Mouse (Mus musculus) liver, embryonic 11.5 days (tissue): ENCODE measurements around the gene Krt18. TPM values are rescaled to one million over a fixed set of nuclear protein-coding genes. Genes with fewer than 3 reads are reported as not detected.

Source experiments
- ATAC-seq: fragments of 200-750 bp; cut with Nextera tagmentation; replicated peaks from 2 replicates; pipeline ENCODE4 v1.8.0; 2017; ENCODE audit warnings: moderate number of reproducible peaks, mild to moderate bottlenecking, moderate TSS enrichment, moderate library complexity; ENCODE audit not compliant: low FRiP score
- DNase-seq: peaks from one replicate; pipeline ENCODE4 v3.0.0-alpha.2; 2017; ENCODE audit warnings: low spot score
- H3K27ac ChIP-seq: fragments of 300-500 bp; sonication (generic); 2 replicates; pipeline ENCODE4 v1.5.1; 2014; ENCODE audit warnings: mild to moderate bottlenecking, low read depth, low read length, control low read depth
- H3K27me3 ChIP-seq: fragments of 300-500 bp; sonication (generic); replicated peaks from 2 replicates; pipeline ENCODE4 v1.6.1; 2014; ENCODE audit warnings: low read length, mixed read lengths; ENCODE audit not compliant: control insufficient read depth, insufficient read depth
- H3K36me3 ChIP-seq: fragments of 300-500 bp; sonication (generic); 2 replicates; pipeline ENCODE4 v1.6.1; 2014; ENCODE audit warnings: mild to moderate bottlenecking, low read length, moderate library complexity, mixed read lengths; ENCODE audit not compliant: control insufficient read depth, insufficient read depth
- H3K4me1 ChIP-seq: fragments of 300-500 bp; sonication (generic); replicated peaks from 2 replicates; pipeline ENCODE4 v1.6.1; 2014; ENCODE audit warnings: low read length, mixed read lengths; ENCODE audit not compliant: control insufficient read depth, insufficient read depth
- H3K4me2 ChIP-seq: fragments of 300-500 bp; sonication (generic); 2 replicates; pipeline ENCODE4 v1.6.1; 2014; ENCODE audit warnings: mild to moderate bottlenecking, control low read depth, moderate library complexity
- H3K4me3 ChIP-seq: fragments of 300-500 bp; sonication (generic); 2 replicates; pipeline ENCODE4 v1.5.1; 2014; ENCODE audit warnings: low read depth, low read length, control low read depth
- H3K9ac ChIP-seq: fragments of 300-500 bp; sonication (generic); 2 replicates; pipeline ENCODE4 v1.6.1; 2014; ENCODE audit warnings: low read depth, low read length, control low read depth
- H3K9me3 ChIP-seq: fragments of 300-500 bp; sonication (generic); 2 replicates; pipeline ENCODE4 v1.6.1; 2016; ENCODE audit warnings: low read length, inconsistent platforms, mixed read lengths; ENCODE audit not compliant: control insufficient read depth
- WGBS: fragments of 180-500 bp; shearing (Covaris S2); extraction: QIAGEN DNeasy Blood & Tissue Kit; methylation state at CpG from one replicate; pipeline ENCODE4 v1.1.7; 2014; 5-methylcytosine and 5-hydroxymethylcytosine counted together
- polyA plus RNA-seq: library from polyadenylated mRNA; unstranded; fragments of >200 nt; fragmentation: Nextera tagmentation; extraction: Ambion mirVana; gene quantifications from 2 replicates; pipeline ENCODE4 v1.2.1, GENCODE M21; 2014

Gene Krt18
- polyA plus RNA-seq, 1 experiment from 2014 or later: 113 TPM

DNA sequence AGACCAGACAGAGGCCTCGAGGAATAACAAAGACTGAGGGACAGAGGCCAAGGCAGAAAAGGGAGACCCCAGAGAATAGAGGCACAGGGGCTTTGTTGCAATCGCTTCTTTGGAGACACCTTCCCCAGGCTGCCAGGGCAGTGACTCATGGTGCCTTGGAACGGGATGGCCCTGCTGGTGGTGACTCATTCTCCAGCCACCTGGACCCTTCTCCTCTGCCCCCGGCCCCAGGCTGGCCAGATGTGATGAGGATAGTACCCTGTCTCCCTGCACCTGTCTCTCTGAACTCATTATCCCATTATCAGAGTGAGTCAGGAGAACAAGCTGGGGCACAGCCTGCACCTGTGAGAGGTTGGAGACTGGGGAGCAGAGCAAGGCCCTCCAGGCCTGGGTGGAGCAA is 22.7 kb upstream of the Krt18 start:
- Histone ChIP-seq H3K4me1 (peaks cover 7% of the 10 kb centered on the region), H3K36me3 (no peaks in the 10 kb centered on the region), H3K9ac (no peak overlapping the region), H3K27ac (no peak overlapping the region; the same call in 1 of the 2 replicates), H3K4me2 (no peak overlapping the region), H3K27me3 (peaks cover 50% of the 10 kb centered on the region), H3K9me3 (no peaks in the 10 kb centered on the region), H3K4me3 (no peak overlapping the region)
- ATAC-seq (no peak), DNase-seq (no peak)
- WGBS: 38% methylated on average over 4 of the region's 4 CpGs

DNA sequence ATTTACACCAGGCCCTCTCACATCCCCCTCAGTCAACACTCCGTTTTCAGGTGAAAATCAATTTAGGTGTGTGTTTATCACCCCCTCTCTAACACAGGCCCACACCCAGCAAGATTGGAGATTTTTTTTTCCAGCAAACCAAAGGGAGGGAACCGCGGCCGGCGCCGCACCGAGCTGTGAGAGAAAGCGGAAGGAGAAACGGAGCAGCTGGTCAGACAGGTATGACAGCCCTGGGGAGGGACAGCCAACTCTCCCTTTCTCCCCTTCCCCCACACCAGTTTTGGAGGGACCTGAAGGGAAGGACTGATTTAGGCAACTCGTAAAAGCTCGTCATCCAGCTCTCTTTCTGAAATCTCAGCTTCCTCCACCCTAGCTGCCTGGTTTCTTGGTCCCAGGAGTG is 21.7 kb upstream of the Krt18 start:
- H3K4me1 ChIP-seq: peaks cover 7% of the 10 kb centered on the region
- DNase-seq (no peak), ATAC-seq (no peak)
- no peak overlapping the region for H3K9ac ChIP-seq
- WGBS: 14% methylated on average over 11 of the region's 11 CpGs
- H3K9me3 ChIP-seq: no peaks in the 10 kb centered on the region
- peak overlapping the region; percentile 32 for H3K4me2 ChIP-seq
- H3K36me3 ChIP-seq: no peaks in the 10 kb centered on the region
- H3K27me3 ChIP-seq: peaks cover 50% of the 10 kb centered on the region
- no peak overlapping the region for H3K27ac ChIP-seq
- no peak overlapping the region for H3K4me3 ChIP-seq

DNA sequence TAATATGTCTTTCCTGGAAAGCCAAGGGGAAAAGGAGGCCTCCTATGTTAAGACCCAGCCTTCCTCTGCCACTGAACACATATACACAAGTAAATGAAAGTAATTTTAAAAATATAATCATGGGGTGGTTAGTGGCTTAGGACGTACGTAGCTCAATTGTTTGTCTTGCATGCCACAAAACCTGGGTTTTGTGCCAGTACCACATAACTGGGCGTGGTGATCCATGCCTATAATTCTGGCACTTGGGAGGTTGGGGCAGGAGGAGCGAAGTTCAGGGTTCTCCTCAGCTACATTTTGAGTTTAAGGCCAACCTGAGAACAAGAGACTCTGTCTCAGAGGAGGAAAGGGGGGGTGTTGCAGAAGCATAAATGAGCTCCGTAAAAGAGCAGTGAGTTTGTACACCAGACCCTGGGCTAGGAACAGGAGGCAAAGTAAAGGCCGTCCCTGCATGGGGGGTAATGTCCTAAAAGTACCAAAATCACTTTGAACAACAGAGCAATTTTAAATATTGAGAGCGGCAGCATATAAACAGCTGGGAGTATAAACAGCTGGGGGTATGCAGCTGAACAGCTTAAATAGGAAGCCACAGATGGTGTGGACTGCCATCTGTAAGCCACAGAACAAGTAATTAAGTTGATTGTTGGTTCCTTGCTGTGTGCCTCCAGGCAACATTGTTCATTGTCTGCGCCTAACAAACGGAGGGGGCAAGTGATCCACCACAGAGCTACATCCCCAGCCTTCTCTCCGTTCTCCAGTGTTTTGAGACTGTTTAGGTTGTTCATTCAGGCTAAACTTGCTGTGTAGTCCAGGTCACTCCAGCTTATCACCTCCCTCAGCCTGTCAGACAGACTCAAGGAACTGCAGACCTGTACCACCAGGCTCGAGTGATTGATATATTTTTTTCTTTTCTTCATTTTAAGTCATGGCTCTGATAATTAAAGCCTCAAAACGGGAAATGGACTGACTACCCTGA is 20.6 kb upstream of the Krt18 start:
- no peak overlapping the region for H3K4me2 ChIP-seq
- 66% methylated on average over 12 of the region's 12 CpGs for WGBS
- H3K36me3 ChIP-seq: no peaks in the 10 kb centered on the region
- no peak overlapping the region for H3K27ac ChIP-seq
- no peaks in the 10 kb centered on the region for H3K9me3 ChIP-seq
- DNase-seq (no peak), ATAC-seq (no peak)
- no peak overlapping the region for H3K4me3 ChIP-seq
- H3K27me3 ChIP-seq: peaks cover 43% of the 10 kb centered on the region
- peaks cover 3% of the 10 kb centered on the region; the same call in 1 of the 2 replicates for H3K4me1 ChIP-seq
- H3K9ac ChIP-seq: no peak overlapping the region

DNA sequence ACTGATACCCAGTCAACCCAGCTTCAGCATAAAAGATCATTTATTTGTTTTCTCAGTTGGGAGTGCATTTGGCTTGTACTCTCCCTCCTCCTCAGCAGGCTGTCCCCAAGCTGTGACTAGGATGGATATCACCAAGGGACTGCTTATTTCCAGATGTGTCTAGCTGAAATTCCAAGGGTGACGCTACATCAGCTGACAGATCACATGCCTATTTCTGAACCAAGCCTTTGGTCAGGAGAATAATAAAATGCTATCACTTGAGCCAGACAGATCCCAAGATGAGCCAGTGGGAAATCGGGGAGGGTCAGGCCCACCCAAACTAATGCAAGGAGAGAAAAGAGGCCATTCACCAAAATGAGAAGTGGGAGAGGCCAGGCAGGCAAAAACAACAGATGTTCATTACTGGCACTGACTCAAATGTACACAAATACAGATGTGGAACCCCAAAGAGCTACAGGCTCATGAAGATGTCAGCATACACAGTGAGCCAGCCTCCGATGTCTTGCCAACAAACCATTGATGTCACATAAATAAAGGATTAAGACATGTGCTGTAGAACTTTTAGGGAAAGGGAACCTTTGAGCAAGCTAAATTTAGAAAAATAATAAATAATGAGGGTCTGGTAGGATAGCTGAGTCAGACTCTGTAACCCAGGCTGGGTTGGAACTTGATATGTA is 17.3 kb upstream of the Krt18 start:
- H3K4me2 ChIP-seq: no peak overlapping the region
- H3K4me1 ChIP-seq: peaks cover 9% of the 10 kb centered on the region
- peaks cover 12% of the 10 kb centered on the region for H3K27me3 ChIP-seq
- no peaks in the 10 kb centered on the region for H3K9me3 ChIP-seq
- DNase-seq: no peak
- H3K36me3 ChIP-seq: no peaks in the 10 kb centered on the region
- no peak overlapping the region for H3K9ac ChIP-seq
- no peak overlapping the region for H3K27ac ChIP-seq
- ATAC-seq: no peak
- whole genome bisulfite sequencing: 85% methylated on average over 3 of the region's 3 CpGs
- H3K4me3 ChIP-seq: no peak overlapping the region

DNA sequence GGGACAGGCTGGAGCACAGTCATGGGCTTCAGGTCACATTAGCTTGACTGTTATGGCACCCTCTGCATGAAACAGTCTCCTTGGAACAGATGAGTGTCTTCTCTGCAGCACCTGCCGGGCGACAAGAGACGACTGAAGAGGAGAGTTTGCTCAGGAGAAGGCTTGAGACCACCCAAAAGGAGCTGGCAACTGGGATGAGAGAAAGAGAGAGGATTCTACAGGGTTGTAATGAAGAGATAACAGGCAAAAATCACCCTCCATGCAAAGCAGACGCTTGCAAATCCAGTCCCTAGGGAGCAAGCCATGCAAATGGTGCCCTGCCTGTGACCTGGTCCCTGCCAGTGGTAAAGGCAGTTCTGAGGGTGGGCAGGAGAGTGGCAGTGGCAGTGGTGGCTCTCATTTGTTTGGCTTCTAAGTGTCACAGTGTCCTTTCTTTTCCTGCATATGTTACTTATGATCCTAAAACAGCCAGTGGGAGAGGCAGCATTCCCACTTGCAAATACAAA is 15.7 kb upstream of the Krt18 start:
- no peaks in the 10 kb centered on the region for H3K36me3 ChIP-seq
- H3K9ac ChIP-seq: no peak overlapping the region
- H3K4me3 ChIP-seq: no peak overlapping the region
- ATAC-seq: no peak
- 55% methylated on average over 4 of the region's 4 CpGs for WGBS
- H3K4me2 ChIP-seq: no peak overlapping the region
- DNase-seq: no peak
- no peak overlapping the region for H3K27ac ChIP-seq
- H3K4me1 ChIP-seq: peaks cover 15% of the 10 kb centered on the region
- H3K9me3 ChIP-seq: no peaks in the 10 kb centered on the region
- H3K27me3 ChIP-seq: no peaks in the 10 kb centered on the region; the same call in 1 of the 2 replicates

DNA sequence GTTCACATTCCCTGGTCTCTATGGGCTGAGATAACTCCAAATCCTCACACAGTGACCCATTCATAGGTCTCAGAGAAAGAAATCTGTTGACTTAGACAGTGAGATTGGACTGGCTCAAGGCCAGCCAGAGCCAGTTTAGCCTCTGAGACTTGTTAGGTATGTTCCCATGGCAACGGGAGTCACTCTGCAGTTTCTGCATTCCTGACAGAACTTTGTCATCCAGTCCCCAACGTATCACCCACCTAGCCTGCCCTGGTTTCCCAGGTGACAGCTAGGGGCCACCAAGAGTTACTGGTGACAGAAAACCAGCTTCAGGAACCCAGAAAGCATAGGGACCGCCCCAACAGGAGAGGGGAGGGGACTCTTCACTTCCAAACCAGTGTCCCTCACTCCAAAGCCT is 14.3 kb upstream of the Krt18 start:
- peak overlapping the region; percentile 41; the same call in 1 of the 2 replicates for H3K27ac ChIP-seq
- H3K4me3 ChIP-seq: no peak overlapping the region
- ATAC-seq: no peak
- H3K27me3 ChIP-seq: no peaks in the 10 kb centered on the region
- H3K36me3 ChIP-seq: no peaks in the 10 kb centered on the region
- no peak overlapping the region for H3K9ac ChIP-seq
- no peaks in the 10 kb centered on the region for H3K9me3 ChIP-seq
- WGBS: 50% methylated on average over 3 of the region's 3 CpGs
- no peak overlapping the region for H3K4me2 ChIP-seq
- H3K4me1 ChIP-seq: peaks cover 15% of the 10 kb centered on the region
- DNase-seq: no peak

DNA sequence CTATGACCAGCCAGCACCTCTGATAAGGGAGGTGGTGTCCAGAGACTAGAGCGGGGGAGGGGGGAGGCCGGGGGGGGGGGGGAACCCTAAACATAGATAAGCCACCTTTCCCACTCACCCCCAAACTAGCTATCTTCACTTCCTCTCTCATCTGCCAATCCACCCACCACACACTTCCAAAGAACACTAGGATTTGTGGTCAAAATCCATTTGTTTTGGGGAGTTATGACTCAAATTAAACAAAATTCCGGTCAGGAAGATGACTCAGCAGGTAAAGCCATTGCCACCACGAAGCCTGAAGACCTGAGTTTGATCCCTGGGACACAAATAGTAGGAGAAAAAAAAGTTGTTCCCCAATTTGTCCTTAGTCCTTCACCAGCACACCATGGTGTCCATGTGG is 13.1 kb upstream of the Krt18 start:
- Histone ChIP-seq H3K4me1 (peaks cover 15% of the 10 kb centered on the region), H3K4me3 (no peak overlapping the region), H3K4me2 (no peak overlapping the region), H3K27ac (no peak overlapping the region), H3K9me3 (no peaks in the 10 kb centered on the region), H3K9ac (no peak overlapping the region), H3K36me3 (no peaks in the 10 kb centered on the region), H3K27me3 (no peaks in the 10 kb centered on the region)
- 40% methylated on average over 3 of the region's 4 CpGs for WGBS
- no peak for ATAC-seq
- no peak for DNase-seq

DNA sequence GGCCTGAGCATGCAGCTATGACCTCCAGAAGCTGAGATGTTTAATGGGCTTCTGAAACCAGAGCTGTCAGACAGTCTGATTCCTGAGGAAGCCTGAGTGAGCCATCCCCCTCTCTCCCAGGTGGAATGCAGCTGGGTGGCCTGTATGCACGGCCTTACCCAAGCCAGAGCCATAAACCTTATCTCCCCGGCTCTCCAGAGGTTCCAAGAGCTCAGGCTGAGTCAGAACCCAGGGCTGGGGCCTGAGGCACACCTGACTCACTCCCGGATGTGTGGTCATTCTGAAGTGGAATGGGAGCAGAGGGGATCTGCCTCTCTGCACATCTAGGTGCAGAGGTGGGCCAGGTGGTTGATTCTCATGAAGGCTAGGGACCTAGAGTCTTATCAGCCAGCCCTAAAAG is 11.9 kb upstream of the Krt18 start:
- no peak for ATAC-seq
- WGBS: 28% methylated on average over 3 of the region's 3 CpGs
- Histone ChIP-seq H3K4me2 (no peak overlapping the region), H3K36me3 (no peaks in the 10 kb centered on the region), H3K4me3 (no peak overlapping the region), H3K9ac (no peak overlapping the region), H3K9me3 (no peaks in the 10 kb centered on the region), H3K4me1 (peaks cover 15% of the 10 kb centered on the region), H3K27me3 (no peaks in the 10 kb centered on the region), H3K27ac (peak overlapping the region; percentile 16; the same call in 1 of the 2 replicates)
- no peak for DNase-seq
